Mouse (Mus musculus) brown adipose tissue, adult 24 weeks (tissue): ENCODE results near the gene Rxfp4. TPM values are rescaled to one million over a fixed set of nuclear protein-coding genes. Genes with fewer than 3 reads are reported as not detected.
"Not testable (repeated sequence)": the region's sequence is repeated elsewhere in the genome, so short reads cannot be mapped to it uniquely, and the experiment has no call there.

ENCODE experiments used
- H3K27ac ChIP-seq: fragments of 200-500 bp; replicated peaks from 2 replicates; pipeline ENCODE4 v1.5.1; 2012; ENCODE audit warnings: low read depth, mild to moderate bottlenecking, low read length
- H3K4me1 ChIP-seq: fragments of 200-500 bp; 2 replicates; pipeline ENCODE4 v1.6.1; 2012; ENCODE audit warnings: low read length, mixed read lengths; ENCODE audit not compliant: control insufficient read depth, insufficient read depth, insufficient read length
- H3K4me3 ChIP-seq: fragments of 200-500 bp; 2 replicates; pipeline ENCODE4 v1.5.1; 2012; ENCODE audit warnings: low read depth, mild to moderate bottlenecking, low read length, moderate library complexity; ENCODE audit not compliant: insufficient read depth
- polyA plus RNA-seq: library from polyadenylated mRNA; stranded (reverse); fragments of >200 nt; gene quantifications from 2 replicates; pipeline ENCODE4 v1.2.4, GENCODE M21; 2012; ENCODE audit not compliant: missing spikeins, insufficient read depth, insufficient read length

The Rxfp4 gene
- polyA plus RNA-seq, 1 experiment: not detected

DNA sequence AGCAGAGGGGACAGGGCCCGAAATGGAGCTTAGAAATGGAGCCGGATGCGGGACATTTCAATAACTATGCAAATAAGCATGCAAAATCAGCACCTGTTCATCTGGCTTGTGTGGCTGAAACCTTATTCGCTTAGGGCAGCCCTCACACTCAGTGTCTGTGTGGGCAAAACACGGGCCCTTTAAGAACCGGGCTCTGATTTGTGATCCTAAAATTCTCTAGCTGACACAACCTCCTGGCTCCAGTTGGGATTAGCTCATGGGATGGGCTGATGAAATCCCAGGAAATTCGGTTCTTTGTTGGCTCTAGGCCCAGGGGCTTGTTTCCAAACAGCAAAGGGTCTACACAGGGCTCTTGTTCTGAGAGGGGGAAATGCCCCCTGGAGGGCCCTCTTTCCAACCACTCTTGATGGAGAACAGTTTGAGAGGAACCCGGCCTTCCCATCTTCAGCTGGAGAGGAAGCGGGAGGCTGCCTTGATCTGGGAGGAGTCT is 37.0 kb downstream of the Rxfp4 start:
- Histone ChIP-seq H3K27ac (peak overlapping the region; percentile 91), H3K4me3 (peak overlapping the region; percentile 62), H3K4me1 (peaks cover 26% of the 10 kb centered on the region)

DNA sequence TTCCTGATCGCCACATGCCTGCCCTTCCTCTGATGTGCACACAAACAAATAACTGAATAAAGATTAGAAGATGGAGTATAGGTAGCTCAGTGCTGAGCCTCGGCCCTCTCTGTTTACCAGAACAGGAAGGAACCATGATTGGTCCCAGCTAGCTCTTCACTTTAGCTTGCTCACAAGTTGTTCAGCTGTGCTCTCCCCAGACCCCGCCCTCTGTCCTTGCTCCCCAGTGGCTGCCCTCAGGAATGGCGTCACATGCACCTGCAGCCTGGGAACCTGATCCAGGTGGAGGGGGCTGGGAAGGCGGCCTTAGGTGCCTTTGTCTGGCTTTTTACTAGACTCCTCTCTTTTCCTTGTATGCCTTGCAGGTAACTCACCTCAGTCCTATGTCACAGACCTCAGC is 37.8 kb downstream of the Rxfp4 start:
- peak overlapping the region; percentile 26; the same call in 1 of the 2 replicates for H3K27ac ChIP-seq
- H3K4me1 ChIP-seq: peaks cover 26% of the 10 kb centered on the region
- H3K4me3 ChIP-seq: no peak overlapping the region

- Histone ChIP-seq H3K4me1 (peaks cover 22% of the 10 kb centered on the region), H3K27ac (no peak overlapping the region), H3K4me3 (no peak overlapping the region)
Measured at GRCm38 (mm10) chr3:88614418-88614817, 38.5 kb downstream of the Rxfp4 start.

DNA sequence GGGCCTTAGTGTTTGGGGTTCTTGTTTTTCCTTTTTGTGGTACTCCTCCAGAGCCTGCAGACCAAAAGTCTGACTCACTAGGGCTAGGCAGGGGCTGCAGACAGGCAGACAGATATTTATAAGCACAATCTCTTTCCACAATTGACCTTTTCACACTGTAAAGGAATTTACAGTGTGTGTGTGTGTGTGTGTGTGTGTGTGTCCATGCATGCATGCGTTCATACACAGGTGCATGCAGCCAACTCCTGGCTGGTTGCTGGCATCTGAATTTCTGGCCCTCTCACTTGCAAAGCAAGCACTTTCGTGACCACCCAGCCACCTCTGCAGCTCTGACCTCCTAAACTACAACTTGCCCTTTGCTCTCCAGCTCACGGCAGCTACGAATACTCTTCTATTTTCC is 43.9 kb downstream of the Rxfp4 start:
- Histone ChIP-seq H3K4me3 (no peak overlapping the region), H3K27ac (peak overlapping the region; percentile 29; the same call in 1 of the 2 replicates), H3K4me1 (peaks cover 10% of the 10 kb centered on the region; the same call in 1 of the 2 replicates)

- peak overlapping the region; percentile 59 for H3K4me3 ChIP-seq
- H3K4me1 ChIP-seq: peaks cover 10% of the 10 kb centered on the region; the same call in 1 of the 2 replicates
- peak overlapping the region; percentile 59 for H3K27ac ChIP-seq
Measured at GRCm38 (mm10) chr3:88607758-88608138, 45.2 kb downstream of the Rxfp4 start.

DNA sequence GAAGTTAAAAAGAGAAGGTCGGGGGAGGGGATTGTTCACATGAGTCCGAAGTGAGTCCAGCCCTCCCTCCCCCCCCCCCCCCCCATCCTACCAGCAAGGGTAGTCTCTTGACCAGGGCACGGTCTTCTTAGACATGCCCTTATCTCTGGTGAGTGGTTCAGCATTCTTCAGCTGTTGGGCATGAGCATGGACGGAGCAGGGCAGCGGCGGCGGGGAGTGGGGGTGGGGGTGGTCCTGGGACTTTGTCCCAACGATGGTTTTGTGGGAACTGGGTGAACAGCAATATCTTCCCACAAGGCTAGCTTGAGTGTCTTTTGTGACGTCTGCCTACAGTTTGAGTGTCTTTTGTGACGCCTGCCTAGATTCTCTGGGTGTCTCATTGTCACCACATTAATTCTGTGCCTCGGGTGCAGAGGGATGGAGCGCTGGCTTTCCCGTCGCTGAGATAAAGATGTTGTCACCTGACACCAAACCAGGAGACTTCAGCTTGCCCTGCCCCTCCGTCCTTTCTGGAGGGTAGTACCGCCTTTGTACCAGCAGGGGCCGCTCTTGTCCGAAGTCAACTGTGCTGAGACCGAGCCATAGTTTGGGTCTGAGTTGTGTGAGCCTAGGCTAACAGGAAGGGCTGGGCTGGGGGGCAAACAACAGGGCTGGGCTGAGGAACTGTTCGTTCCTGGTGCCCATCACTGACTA is 45.7 kb downstream of the Rxfp4 start:
- H3K4me3 ChIP-seq: peak overlapping the region; percentile 59
- peak overlapping the region; percentile 59 for H3K27ac ChIP-seq
- peaks cover 10% of the 10 kb centered on the region; the same call in 1 of the 2 replicates for H3K4me1 ChIP-seq

GRCm38 (mm10) chr3:88605666-88606065 is 47.3 kb downstream of the Rxfp4 start, which contains the start of gene Arhgef2:
Gene Arhgef2 (plus strand): TSS chr3:88605966.
- peaks cover 10% of the 10 kb centered on the region; the same call in 1 of the 2 replicates for H3K4me1 ChIP-seq
- not testable (repeated sequence) for H3K4me3 ChIP-seq, H3K27ac ChIP-seq

GRCm38 (mm10) chr3:88604863-88605262 is 48.1 kb downstream of the Rxfp4 start:
- Histone ChIP-seq H3K4me1 (peaks cover 10% of the 10 kb centered on the region; the same call in 1 of the 2 replicates), H3K4me3 (no peak overlapping the region), H3K27ac (no peak overlapping the region)

- Histone ChIP-seq H3K27ac (peak overlapping the region; percentile 77; the same call in 1 of the 2 replicates), H3K4me3 (no peak overlapping the region), H3K4me1 (peaks cover 4% of the 10 kb centered on the region; the same call in 1 of the 2 replicates)
Measured at GRCm38 (mm10) chr3:88603714-88604161, 49.2 kb downstream of the Rxfp4 start.

- Histone ChIP-seq H3K4me3 (no peak overlapping the region), H3K27ac (no peak overlapping the region), H3K4me1 (no peaks in the 10 kb centered on the region)
Measured at GRCm38 (mm10) chr3:88602466-88602865, 50.5 kb downstream of the Rxfp4 start.

Other genes starting within 250 kb of the Rxfp4 start
- 25.1 and 30.8 TPM in 2 replicates for gene Pmf1, start 242.8 kb downstream of the Rxfp4 start, polyA plus RNA-seq
- 71.0 and 78.1 TPM in 2 replicates for gene Slc25a44, start 228.0 kb downstream of the Rxfp4 start, polyA plus RNA-seq
- 25.7 and 30.2 TPM in 2 replicates for gene Sema4a, start 192.0 kb downstream of the Rxfp4 start, polyA plus RNA-seq
- 33.8 and 35.7 TPM in 2 replicates for gene Lmna, start 143.2 kb downstream of the Rxfp4 start, polyA plus RNA-seq
- gene Mex3a, start 120.7 kb downstream of the Rxfp4 start, polyA plus RNA-seq: 0.16 and 0.21 TPM in 2 replicates
- gene Rab25, start 104.8 kb downstream of the Rxfp4 start, polyA plus RNA-seq: not detected in 2 replicates
- 209 and 224 TPM in 2 replicates for gene Lamtor2, start 100.1 kb downstream of the Rxfp4 start, polyA plus RNA-seq
- gene Ubqln4, start 99.4 kb downstream of the Rxfp4 start, polyA plus RNA-seq: 36.6 and 42.2 TPM in 2 replicates
- gene Ssr2, start 77.3 kb downstream of the Rxfp4 start, polyA plus RNA-seq: 84.2 and 89.0 TPM in 2 replicates
- gene Arhgef2, start 47.2 kb downstream of the Rxfp4 start, polyA plus RNA-seq: 13.7 and 23.6 TPM in 2 replicates
- gene Khdc4, start 32.7 kb upstream of the Rxfp4 start, polyA plus RNA-seq: 17.1 and 28.6 TPM in 2 replicates
- 22.5 and 27.8 TPM in 2 replicates for gene Rit1, start 63.7 kb upstream of the Rxfp4 start, polyA plus RNA-seq
- 3.3 and 6.7 TPM in 2 replicates for gene Syt11, start 122.0 kb upstream of the Rxfp4 start, polyA plus RNA-seq
- gene Gon4l, start 182.1 kb upstream of the Rxfp4 start, polyA plus RNA-seq: 6.3 and 9.2 TPM in 2 replicates